In genomic region chr1:77944327-77944645, GRCm38 (mm10) we compare ENCODE assay signal across 10 mouse cellular contexts.
"Had no signal": no experiment of that assay in that cellular context is flagged by ENCODE, and none has a peak within 500 bp of the region (broad histone marks: within the 10 kb centered on the region; RNA-seq: fewer than 3 reads in every experiment).

No protein-coding gene starts in this region.

- H3K27me3 ChIP-seq: neural tube, embryonic 15.5 days had no signal

- H3K4me2 ChIP-seq: limb, embryonic 13.5 days; neural tube, embryonic 15.5 days had no signal

- H3K27ac ChIP-seq: left cerebral cortex, adult 2 months; limb, embryonic 13.5 days; liver, embryonic 14.5 days; neural tube, embryonic 15.5 days; stomach, postnatal 0 days had no signal

- H3K4me3 ChIP-seq: left cerebral cortex, adult 2 months; limb, embryonic 13.5 days; myocyte; neural tube, embryonic 15.5 days had no signal

- H3K9me3 ChIP-seq: limb, embryonic 13.5 days; neural tube, embryonic 15.5 days had no signal

- H3K9ac ChIP-seq: limb, embryonic 13.5 days; liver, embryonic 14.5 days; neural tube, embryonic 15.5 days had no signal

- H3K4me1 ChIP-seq: neural tube, embryonic 15.5 days had no signal

- DNase-seq: kidney, adult 2 months; kidney, postnatal 25 days; lung, adult 18-20 months; thymus, postnatal 14 days had no signal

- H3K36me3 ChIP-seq: limb, embryonic 13.5 days; neural tube, embryonic 15.5 days had no signal
